Mouse (Mus musculus) liver, embryonic 14.5 days (tissue): ENCODE results near the gene Gpalpp1. TPM values are rescaled to one million over a fixed set of nuclear protein-coding genes. Genes with fewer than 3 reads are reported as not detected.

Experiments
- ATAC-seq: fragments of 200-750 bp; cut with Nextera tagmentation; 2 replicates; pipeline ENCODE4 v1.8.0; 2017; ENCODE audit warnings: moderate number of reproducible peaks, mild to moderate bottlenecking, moderate library complexity; ENCODE audit not compliant: insufficient read depth
- DNase-seq, 3 experiments: peaks; one replicate each; pipeline ENCODE4 v3.0.0-alpha.2; 2012 to 2013; ENCODE audit warnings: low read depth in 3 of 3, low spot score in 3 of 3
- H3K27ac ChIP-seq: fragments of 300-500 bp; sonication (generic); 2 replicates; pipeline ENCODE4 v1.5.1; 2014; ENCODE audit warnings: moderate library complexity, mild to moderate bottlenecking, control low read depth, inconsistent platforms
- H3K27me3 ChIP-seq: fragments of 300-500 bp; sonication (generic); 2 replicates; pipeline ENCODE4 v1.6.1; 2014; ENCODE audit warnings: mild to moderate bottlenecking, low read length, moderate library complexity; ENCODE audit not compliant: control insufficient read depth, insufficient read depth
- H3K36me3 ChIP-seq: fragments of 300-500 bp; sonication (generic); replicated peaks from 2 replicates; pipeline ENCODE4 v1.6.1; 2014; ENCODE audit warnings: low read depth; ENCODE audit not compliant: control insufficient read depth, insufficient read depth
- H3K4me1 ChIP-seq, 2 experiments: fragments of 200-500 bp in 1 of 2; fragments of 300-500 bp in 1 of 2; sonication (generic) in 1 of 2; replicated peaks; 2 replicates each; pipeline ENCODE4 v1.6.1; 2012 to 2014; ENCODE audit warnings: antibody characterized with exemption in 1 of 2, inconsistent platforms in 1 of 2, low read length in 1 of 2; ENCODE audit not compliant: control insufficient read depth in 2 of 2, insufficient read depth in 2 of 2
- H3K4me2 ChIP-seq: fragments of 300-500 bp; sonication (generic); 2 replicates; pipeline ENCODE4 v1.6.1; 2014; ENCODE audit warnings: low read depth, mild to moderate bottlenecking, control low read depth, moderate library complexity
- H3K4me3 ChIP-seq, 2 experiments: fragments of 200-500 bp in 1 of 2; fragments of 300-500 bp in 1 of 2; sonication (generic) in 1 of 2; 2 replicates each; pipeline ENCODE4 v1.5.1; 2012 to 2014; ENCODE audit warnings: low read depth in 2 of 2, low read length in 2 of 2, mild to moderate bottlenecking in 2 of 2, control low read depth in 1 of 2, inconsistent platforms in 1 of 2, moderate library complexity in 1 of 2; ENCODE audit not compliant: insufficient read depth in 1 of 2
- H3K9ac ChIP-seq: fragments of 300-500 bp; sonication (generic); replicated peaks from 2 replicates; pipeline ENCODE4 v1.6.1; 2014; ENCODE audit warnings: mild to moderate bottlenecking, control low read depth, moderate library complexity
- H3K9me3 ChIP-seq: fragments of 300-500 bp; sonication (generic); 2 replicates; pipeline ENCODE4 v1.6.1; 2016; ENCODE audit warnings: low read length, mixed read lengths; ENCODE audit not compliant: control insufficient read depth
- CTCF ChIP-seq: IDR thresholded peaks from 2 replicates; pipeline ENCODE4 v1.5.1; 2016; ENCODE audit warnings: antibody characterized with exemption, low read depth, control low read depth
- EP300 ChIP-seq: IDR thresholded peaks from 2 replicates; pipeline ENCODE4 v1.6.1; 2016; ENCODE audit warnings: antibody characterized with exemption, low read depth
- WGBS: fragments of 180-500 bp; shearing (Covaris S2); extraction: QIAGEN DNeasy Blood & Tissue Kit; methylation state at CpG from one replicate; pipeline ENCODE4 v1.1.7; 2014; ENCODE audit not compliant: insufficient replicate concordance; 5-methylcytosine and 5-hydroxymethylcytosine counted together
- polyA plus RNA-seq, 2 experiments: library from polyadenylated mRNA; depleted of rRNA in 1 of 2; stranded (reverse) in 1 of 2; unstranded in 1 of 2; fragments of >200 nt; fragmentation: Nextera tagmentation in 1 of 2; extraction: Ambion mirVana in 1 of 2; gene quantifications; 2 replicates each; pipeline versions ENCODE4 v1.2.1 to v1.2.3; 2012 to 2014

Gpalpp1 gene
- polyA plus RNA-seq, 2 experiments, result 3.9 to 5.2 TPM

GRCm38 (mm10) chr14:76074206-76074605 lies 36.4 kb downstream of the Gpalpp1 start:
- Histone ChIP-seq H3K27me3 (no peaks in the 10 kb centered on the region), H3K9me3 (no peaks in the 10 kb centered on the region), H3K27ac (no peak overlapping the region), H3K4me2 (no peak overlapping the region), H3K36me3 (no peaks in the 10 kb centered on the region), H3K4me1 (no peaks in the 10 kb centered on the region), H3K9ac (no peak overlapping the region), H3K4me3 (no peak overlapping the region)
- no peak for ATAC-seq
- TF ChIP-seq CTCF (no peak), EP300 (no peak)
- 56% methylated on average over 1 of the region's 1 CpGs for whole genome bisulfite sequencing
- DNase-seq, result no peak

GRCm38 (mm10) chr14:76072626-76073025 lies 37.9 kb downstream of the Gpalpp1 start:
- TF ChIP-seq EP300 (no peak), CTCF (no peak)
- H3K4me1 ChIP-seq, result no peaks in the 10 kb centered on the region
- H3K4me3 ChIP-seq, result no peak overlapping the region
- ATAC-seq, result no peak
- no peak overlapping the region for H3K27ac ChIP-seq
- no peaks in the 10 kb centered on the region for H3K36me3 ChIP-seq
- no peak for DNase-seq
- H3K9me3 ChIP-seq, result no peaks in the 10 kb centered on the region
- H3K4me2 ChIP-seq, result no peak overlapping the region
- no peaks in the 10 kb centered on the region for H3K27me3 ChIP-seq
- H3K9ac ChIP-seq, result no peak overlapping the region
- 47% methylated on average over 2 of the region's 2 CpGs for WGBS

- H3K4me2 ChIP-seq, result no peak overlapping the region
- ATAC-seq, result no peak
- H3K4me1 ChIP-seq, result no peaks in the 10 kb centered on the region
- no peak for TF ChIP-seq EP300
- TF ChIP-seq CTCF, result no peak
- no peak overlapping the region for H3K27ac ChIP-seq
- WGBS, result 58% methylated on average over 4 of the region's 4 CpGs
- no peak overlapping the region for H3K9ac ChIP-seq
- no peaks in the 10 kb centered on the region for H3K9me3 ChIP-seq
- H3K36me3 ChIP-seq, result no peaks in the 10 kb centered on the region
- no peaks in the 10 kb centered on the region for H3K27me3 ChIP-seq
- H3K4me3 ChIP-seq, result no peak overlapping the region
- DNase-seq, result no peak
These were observed 41.3 kb downstream of the Gpalpp1 start for GRCm38 (mm10) chr14:76069296-76069695.

GRCm38 (mm10) chr14:76068296-76068695 lies 42.3 kb downstream of the Gpalpp1 start:
- 52% methylated on average over 4 of the region's 4 CpGs for WGBS
- ATAC-seq, result no peak
- H3K4me2 ChIP-seq, result no peak overlapping the region
- no peaks in the 10 kb centered on the region for H3K36me3 ChIP-seq
- TF ChIP-seq EP300 (no peak), CTCF (no peak)
- no peaks in the 10 kb centered on the region for H3K27me3 ChIP-seq
- H3K27ac ChIP-seq, result no peak overlapping the region
- no peak for DNase-seq
- H3K9me3 ChIP-seq, result no peaks in the 10 kb centered on the region
- H3K4me3 ChIP-seq, result no peak overlapping the region
- no peaks in the 10 kb centered on the region for H3K4me1 ChIP-seq
- no peak overlapping the region for H3K9ac ChIP-seq

- Histone ChIP-seq H3K4me2 (no peak overlapping the region), H3K36me3 (no peaks in the 10 kb centered on the region), H3K27me3 (no peaks in the 10 kb centered on the region), H3K27ac (no peak overlapping the region), H3K9me3 (no peaks in the 10 kb centered on the region), H3K9ac (no peak overlapping the region), H3K4me1 (no peaks in the 10 kb centered on the region), H3K4me3 (no peak overlapping the region)
- no peak for ATAC-seq
- DNase-seq, result no peak
- TF ChIP-seq CTCF (no peak), EP300 (no peak)
- whole genome bisulfite sequencing, result 45% methylated on average over 1 of the region's 1 CpGs
These were observed 43.3 kb downstream of the Gpalpp1 start for GRCm38 (mm10) chr14:76067237-76067636.
